Mouse (Mus musculus) lung, adult 2 months (tissue): Measurements from ENCODE around the gene A930004D18Rik.

Source experiments
- CTCF ChIP-seq: fragments of 200-500 bp; IDR thresholded peaks from 2 replicates; pipeline ENCODE4 v1.5.1; 2011; ENCODE audit warnings: mild to moderate bottlenecking, low read length, control low read depth; ENCODE audit not compliant: insufficient read depth
- POLR2A ChIP-seq: fragments of 200-500 bp; IDR thresholded peaks from 2 replicates; pipeline ENCODE4 v1.6.1; 2011; ENCODE audit warnings: low read depth, mild to moderate bottlenecking, control low read depth, low read length, borderline replicate concordance; ENCODE audit errors: extremely low read depth

DNA sequence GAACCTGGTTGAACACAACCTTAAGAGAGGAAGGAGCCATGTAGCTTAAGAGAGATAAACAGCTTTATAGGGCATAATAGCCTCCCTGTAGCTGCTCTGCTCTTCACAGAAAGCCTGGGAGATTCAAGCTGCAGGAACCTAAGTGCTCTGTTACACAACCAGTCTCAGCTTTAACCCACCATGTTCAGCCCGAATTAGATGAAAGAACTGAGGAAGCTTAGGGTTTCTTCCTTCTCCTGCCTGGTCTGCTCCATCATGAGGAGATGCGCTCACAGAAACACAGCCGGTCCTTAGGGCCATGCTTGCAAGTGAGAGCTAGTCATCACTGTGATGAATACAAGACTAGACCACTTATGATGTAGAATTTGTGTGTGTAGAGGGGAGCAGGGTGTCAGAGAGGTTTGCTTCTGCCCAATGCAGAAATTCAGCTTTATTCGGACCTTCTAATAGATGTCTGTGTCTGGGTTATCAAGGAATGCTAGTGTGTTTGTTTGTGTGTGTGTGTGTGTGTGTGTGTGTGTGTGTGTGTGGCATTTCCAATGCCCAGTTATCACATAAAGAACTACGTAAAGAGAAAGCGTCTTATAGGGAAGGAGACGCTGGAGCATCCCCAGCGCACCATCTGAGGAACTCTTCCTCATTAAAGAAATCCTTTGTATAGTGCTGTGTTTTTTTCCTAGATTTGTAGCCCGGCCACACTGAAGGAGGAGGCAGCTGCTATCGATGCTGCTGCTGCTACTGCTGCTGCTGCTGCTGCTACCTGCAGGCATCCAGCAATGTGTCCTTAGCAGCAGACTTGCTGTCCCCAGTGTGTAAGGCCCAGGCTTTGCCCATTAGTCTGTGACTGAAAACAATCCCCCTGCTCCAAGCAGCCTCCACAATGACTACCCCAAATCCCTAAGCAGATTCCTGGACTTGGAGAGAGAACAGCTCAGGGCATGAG, 4.1 kb downstream of the A930004D18Rik start:
- TF ChIP-seq CTCF: no peak
- no peak for TF ChIP-seq POLR2A
